Mouse (Mus musculus): ENCODE measurements around the gene Tmem150a. TPM values are rescaled to one million over a fixed set of nuclear protein-coding genes. Genes with fewer than 3 reads are reported as not detected.

Tmem150a gene
- total and polyA plus RNA-seq, 2 experiments from 2014 or later, result 17.2 to 24.3 TPM

DNA sequence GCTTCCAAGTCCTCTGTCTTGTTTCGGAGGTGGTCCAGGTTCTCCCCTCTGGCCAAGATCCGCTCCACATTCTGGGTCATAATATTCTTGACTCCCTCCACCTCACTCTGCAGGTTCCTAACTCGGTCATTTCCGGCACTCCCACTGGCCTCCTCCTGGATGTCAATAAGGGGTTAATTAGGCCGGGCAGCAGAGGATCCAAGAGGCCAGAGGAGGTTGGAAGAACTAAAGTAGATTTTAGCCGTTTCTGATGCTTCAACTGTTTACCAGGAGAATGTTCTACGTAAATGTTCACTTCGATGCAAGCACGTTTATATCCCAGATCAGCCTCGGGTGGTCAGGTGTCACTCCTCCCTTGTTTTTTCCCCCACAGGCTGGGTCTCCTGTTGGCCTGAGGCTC is 33.0 kb downstream of the Tmem150a start:
- no peak for TF ChIP-seq CTCF (IDR thresholded peaks at IDR 0.05; ENCODE audit: low read depth)
- no peaks in the 10 kb centered on the region for H3K36me3 ChIP-seq (ENCODE audit: insufficient read depth)
- no peak overlapping the region for H3K4me2 ChIP-seq (ENCODE audit: low read depth)
- H3K4me1 ChIP-seq (ENCODE audit: insufficient read depth), result 0 out of 2 replicates have a peak, but pooled peaks cover 4% of the 10 kb centered on the region
- ATAC-seq (no peak), DNase-seq (no peak)
- H3K9me3 ChIP-seq (ENCODE audit: low read length), result no peaks in the 10 kb centered on the region
- no peak overlapping the region for H3K27ac ChIP-seq (ENCODE audit: low read depth, low read length)
- WGBS, result 75% methylated on average over 10 of the region's 10 CpGs
- H3K4me3 ChIP-seq (ENCODE audit: low read depth, low read length), result no peak overlapping the region
- H3K27me3 ChIP-seq (ENCODE audit: insufficient read depth, low read length), result no peaks in the 10 kb centered on the region; the same call in 1 of the 2 replicates
- no peak overlapping the region for H3K9ac ChIP-seq

DNA sequence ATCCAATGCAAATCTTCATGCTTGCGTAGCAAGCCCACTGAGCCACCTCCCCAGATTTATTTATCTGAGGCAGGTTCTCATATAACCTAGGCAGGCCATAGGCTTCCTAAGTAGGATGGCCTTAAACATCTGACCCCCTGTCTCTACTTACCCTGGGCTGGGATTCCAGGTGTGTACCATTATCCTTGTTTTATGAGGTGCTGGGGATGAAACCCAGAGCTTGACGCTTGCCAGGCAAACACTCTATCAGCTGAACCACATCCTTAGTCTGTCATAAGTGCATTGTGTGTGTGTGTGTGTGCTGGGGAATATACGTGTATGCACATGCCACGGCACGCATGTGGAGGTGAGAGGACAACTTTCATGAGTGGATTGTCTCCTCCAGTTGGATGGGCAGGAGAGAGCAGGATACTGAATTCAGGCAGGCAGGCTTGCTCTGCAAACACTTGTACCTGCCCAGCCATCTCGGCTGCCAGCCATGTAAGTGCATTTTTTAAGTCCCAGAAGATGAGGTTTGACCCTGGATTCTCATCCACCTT is 33.6 kb downstream of the Tmem150a start:
- Histone ChIP-seq H3K4me1 (ENCODE audit: insufficient read depth) (0 out of 2 replicates have a peak, but pooled peaks cover 4% of the 10 kb centered on the region), H3K9ac (no peak overlapping the region), H3K27ac (ENCODE audit: low read depth, low read length) (no peak overlapping the region), H3K4me3 (ENCODE audit: low read depth, low read length) (no peak overlapping the region), H3K4me2 (ENCODE audit: low read depth) (no peak overlapping the region), H3K9me3 (ENCODE audit: low read length) (no peaks in the 10 kb centered on the region), H3K27me3 (ENCODE audit: insufficient read depth, low read length) (no peaks in the 10 kb centered on the region; the same call in 1 of the 2 replicates), H3K36me3 (ENCODE audit: insufficient read depth) (no peaks in the 10 kb centered on the region)
- no peak for ATAC-seq
- no peak for TF ChIP-seq CTCF (IDR thresholded peaks at IDR 0.05; ENCODE audit: low read depth)
- no peak for DNase-seq
- 90% methylated on average over 6 of the region's 6 CpGs for WGBS

DNA sequence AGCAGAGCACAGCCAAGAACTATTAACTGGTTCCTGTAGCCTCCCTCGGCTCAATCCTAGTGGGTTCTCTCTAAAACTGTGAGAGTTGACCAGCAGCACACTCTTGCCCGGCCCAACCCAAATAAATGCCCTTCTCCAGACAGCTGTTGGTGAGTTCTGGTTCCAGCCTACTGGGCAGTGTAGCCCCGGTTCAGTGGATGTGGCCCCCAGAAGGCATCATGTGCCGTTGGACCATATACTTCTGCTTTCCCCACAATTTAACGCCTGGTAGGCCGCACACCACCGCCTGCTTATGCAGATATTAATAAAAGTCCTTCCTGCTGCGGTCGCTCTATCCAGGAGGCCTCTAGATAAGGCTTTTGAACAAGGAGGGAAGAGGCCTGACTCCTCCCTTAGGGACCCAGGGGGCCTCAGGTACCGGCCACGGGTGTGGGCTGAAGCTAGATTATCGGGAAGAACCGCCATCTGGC is 34.3 kb downstream of the Tmem150a start:
- Histone ChIP-seq H3K4me2 (ENCODE audit: low read depth) (peak overlapping the region; percentile 51), H3K27ac (ENCODE audit: low read depth, low read length) (no peak overlapping the region), H3K4me1 (ENCODE audit: insufficient read depth) (0 out of 2 replicates have a peak, but pooled peaks cover 4% of the 10 kb centered on the region), H3K9me3 (ENCODE audit: low read length) (no peaks in the 10 kb centered on the region), H3K27me3 (ENCODE audit: insufficient read depth, low read length) (no peaks in the 10 kb centered on the region; the same call in 1 of the 2 replicates), H3K9ac (peak overlapping the region; percentile 18; the same call in 1 of the 2 replicates), H3K4me3 (ENCODE audit: low read depth, low read length) (peak overlapping the region; percentile 27; the same call in 1 of the 2 replicates), H3K36me3 (ENCODE audit: insufficient read depth) (no peaks in the 10 kb centered on the region)
- TF ChIP-seq CTCF (IDR thresholded peaks at IDR 0.05; ENCODE audit: low read depth), result no peak
- DNase-seq (no peak), ATAC-seq (no peak)
- WGBS, result 40% methylated on average over 13 of the region's 13 CpGs

GRCm38 (mm10) chr6:72389941-72390771 is 34.9 kb downstream of the Tmem150a start, which contains the start of gene Vamp8:
Gene Vamp8, minus strand, starts transcription at chr6:72390703.
- H3K27ac ChIP-seq (ENCODE audit: low read depth, low read length), result peak within 1 kb of the TSS; percentile 36; the same call in 1 of the 2 replicates
- H3K4me1 ChIP-seq (ENCODE audit: insufficient read depth), result 0 out of 2 replicates have a peak, but pooled peaks cover 4% of the 10 kb centered on the region
- H3K4me2 ChIP-seq (ENCODE audit: low read depth), result peak within 1 kb of the TSS; percentile 51
- peak within 1 kb of the TSS; percentile 18; the same call in 1 of the 2 replicates for H3K9ac ChIP-seq
- no peak for TF ChIP-seq CTCF (IDR thresholded peaks at IDR 0.05; ENCODE audit: low read depth)
- peak; percentile 17 for DNase-seq
- ATAC-seq, result peak; percentile 16; the same call in 1 of the 2 replicates
- H3K9me3 ChIP-seq (ENCODE audit: low read length), result no peaks in the 10 kb centered on the region
- under 1% methylated on average over 33 of the region's 33 CpGs for WGBS
- H3K36me3 ChIP-seq (ENCODE audit: insufficient read depth), result no peaks in the 10 kb centered on the region
- H3K27me3 ChIP-seq (ENCODE audit: insufficient read depth, low read length), result no peaks in the 10 kb centered on the region; the same call in 1 of the 2 replicates
- peak within 1 kb of the TSS; percentile 27 for H3K4me3 ChIP-seq (ENCODE audit: low read depth, low read length)

GRCm38 (mm10) chr6:72390795-72391521 is 35.7 kb downstream of the Tmem150a start:
- DNase-seq (no peak), ATAC-seq (no peak)
- Histone ChIP-seq H3K27me3 (ENCODE audit: insufficient read depth, low read length) (no peaks in the 10 kb centered on the region; the same call in 1 of the 2 replicates), H3K4me2 (ENCODE audit: low read depth) (peak overlapping the region; percentile 51), H3K27ac (ENCODE audit: low read depth, low read length) (no peak overlapping the region), H3K4me1 (ENCODE audit: insufficient read depth) (0 out of 2 replicates have a peak, but pooled peaks cover 4% of the 10 kb centered on the region), H3K36me3 (ENCODE audit: insufficient read depth) (no peaks in the 10 kb centered on the region), H3K9ac (no peak overlapping the region), H3K4me3 (ENCODE audit: low read depth, low read length) (no peak overlapping the region), H3K9me3 (ENCODE audit: low read length) (no peaks in the 10 kb centered on the region)
- WGBS, result 23% methylated on average over 12 of the region's 12 CpGs
- TF ChIP-seq CTCF (IDR thresholded peaks at IDR 0.05; ENCODE audit: low read depth), result no peak

DNA sequence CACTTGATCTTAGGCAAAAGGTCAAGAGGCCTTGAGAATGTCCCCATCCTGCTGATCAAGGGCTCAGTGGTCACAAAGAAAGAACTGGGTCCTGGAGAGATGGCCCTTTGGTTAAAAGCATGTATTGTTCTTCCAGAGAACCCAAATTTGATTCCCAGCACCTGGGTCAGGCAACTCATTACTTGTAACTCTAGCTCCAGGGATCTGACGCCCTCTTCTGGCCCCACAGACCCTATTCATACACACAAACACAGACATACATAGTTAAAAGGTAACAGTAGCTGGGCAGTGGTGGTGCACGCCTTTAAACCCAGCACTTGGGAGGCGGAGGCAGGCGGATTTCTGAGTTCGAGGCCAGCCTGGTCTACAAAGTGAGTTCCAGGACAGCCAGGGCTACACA is 37.1 kb downstream of the Tmem150a start:
- H3K27ac ChIP-seq (ENCODE audit: low read depth, low read length), result no peak overlapping the region

More for the DNA sequence above, 37.1 kb downstream of the Tmem150a start:
- no peaks in the 10 kb centered on the region; the same call in 1 of the 2 replicates for H3K27me3 ChIP-seq (ENCODE audit: insufficient read depth, low read length)
- H3K4me3 ChIP-seq (ENCODE audit: low read depth, low read length), result no peak overlapping the region
- 0 out of 2 replicates have a peak, but pooled peaks cover 4% of the 10 kb centered on the region for H3K4me1 ChIP-seq (ENCODE audit: insufficient read depth)
- 88% methylated on average over 5 of the region's 5 CpGs for WGBS
- DNase-seq (no peak), ATAC-seq (no peak)
- no peaks in the 10 kb centered on the region for H3K36me3 ChIP-seq (ENCODE audit: insufficient read depth)
- H3K4me2 ChIP-seq (ENCODE audit: low read depth), result no peak overlapping the region
- no peaks in the 10 kb centered on the region for H3K9me3 ChIP-seq (ENCODE audit: low read length)
- TF ChIP-seq CTCF (IDR thresholded peaks at IDR 0.05; ENCODE audit: low read depth), result no peak
- H3K9ac ChIP-seq, result no peak overlapping the region

All from forebrain, postnatal 0 days (tissue).